Mouse (Mus musculus) embryo, embryonic 11 days (tissue): ENCODE measurements at regions not wholly inside any gene's neighbourhood (a gene's known extent, or its start where the extent isn't known, plus 50 kb on each side); places are given as distances from the start of the nearest gene placed in this dataset.
"Not testable (repeated sequence)": the region's sequence is repeated elsewhere in the genome, so short reads cannot be mapped to it uniquely, and the experiment has no call there.

ENCODE experiments used
- DNase-seq: peaks from one replicate; pipeline ENCODE4 v3.0.0-alpha.2; 2015

GRCm38 (mm10) chr3:155662280-155662679 is 569.0 kb downstream of the Lrriq3 start:
- DNase-seq = no peak

- no peak for DNase-seq
Observed at GRCm38 (mm10) chr3:155672558-155672957, 579.3 kb downstream of the Lrriq3 start.

- DNase-seq = no peak
Observed at GRCm38 (mm10) chr3:155680200-155680599, 587.0 kb downstream of the Lrriq3 start.

GRCm38 (mm10) chr3:155682921-155683813 is 589.9 kb downstream of the Lrriq3 start:
- DNase-seq = peak; percentile 11

GRCm38 (mm10) chr3:155688358-155688757 is 595.1 kb downstream of the Lrriq3 start:
- DNase-seq = no peak

GRCm38 (mm10) chr3:155723011-155723510 is 629.8 kb downstream of the Lrriq3 start:
- no peak for DNase-seq

GRCm38 (mm10) chr3:155742421-155742820 is 649.2 kb downstream of the Lrriq3 start:
- no peak for DNase-seq

- not testable (repeated sequence) for DNase-seq
Observed at GRCm38 (mm10) chr3:155746601-155747000, 653.4 kb downstream of the Lrriq3 start.

- DNase-seq = no peak
Observed at GRCm38 (mm10) chr3:155747511-155747910, 654.3 kb downstream of the Lrriq3 start.

GRCm38 (mm10) chr3:155757285-155757684 is 664.1 kb downstream of the Lrriq3 start:
- DNase-seq = no peak

GRCm38 (mm10) chr3:155776019-155776418 is 682.8 kb downstream of the Lrriq3 start:
- DNase-seq = no peak

GRCm38 (mm10) chr3:155777025-155777424 is 683.8 kb downstream of the Lrriq3 start:
- no peak for DNase-seq

- DNase-seq = no peak
Observed at GRCm38 (mm10) chr3:155815693-155816092, 722.5 kb downstream of the Lrriq3 start.

GRCm38 (mm10) chr3:155824863-155825262 is 731.6 kb downstream of the Lrriq3 start:
- DNase-seq = no peak

GRCm38 (mm10) chr3:155866286-155866685 is 695.3 kb upstream of the Negr1 start:
- no peak for DNase-seq

GRCm38 (mm10) chr3:155875696-155876095 is 685.9 kb upstream of the Negr1 start:
- DNase-seq = no peak

- DNase-seq = no peak
Observed at GRCm38 (mm10) chr3:155878401-155878800, 683.2 kb upstream of the Negr1 start.

- DNase-seq = no peak
Observed at GRCm38 (mm10) chr3:155880722-155881121, 680.9 kb upstream of the Negr1 start.

GRCm38 (mm10) chr3:155915981-155916380 is 645.6 kb upstream of the Negr1 start:
- DNase-seq = no peak

GRCm38 (mm10) chr3:155942896-155943295 is 618.7 kb upstream of the Negr1 start:
- no peak for DNase-seq

GRCm38 (mm10) chr3:155944042-155944735 is 617.4 kb upstream of the Negr1 start:
- DNase-seq = no peak

GRCm38 (mm10) chr3:155945188-155945587 is 616.4 kb upstream of the Negr1 start:
- no peak for DNase-seq

- not testable (repeated sequence) for DNase-seq
Observed at GRCm38 (mm10) chr3:155962496-155962895, 599.1 kb upstream of the Negr1 start.

GRCm38 (mm10) chr3:155979636-155980035 is 582.0 kb upstream of the Negr1 start:
- DNase-seq = no peak
